Mouse (Mus musculus) inflammation-experienced regulatory T-cells, adult 6 months (primary cell): ENCODE measurements around the gene Wdr27. TPM values are rescaled to one million over a fixed set of nuclear protein-coding genes. Genes with fewer than 3 reads are reported as not detected.
A peak's percentile ranks its signal among the peaks of the same experiment; 100 is the strongest.
"Not testable (repeated sequence)": the region's sequence is repeated elsewhere in the genome, so short reads cannot be mapped to it uniquely, and the experiment has no call there.

Experiments
- ATAC-seq: one replicate; pipeline ENCODE4 v1.8.0; 2017
- polyA plus RNA-seq, 3 experiments: library from polyadenylated mRNA; unstranded; fragments of 100-300 nt; shearing (Covaris generic); gene quantifications; one replicate each; pipeline ENCODE4 v1.2.1; 2017

Gene Wdr27
- polyA plus RNA-seq, 3 experiments from 2014 or later, result 0.72 to 0.99 TPM; not detected in 1

- ATAC-seq, result no peak
These were observed 12.3 kb downstream of the Wdr27 start for GRCm38 (mm10) chr17:14930697-14931096.

DNA sequence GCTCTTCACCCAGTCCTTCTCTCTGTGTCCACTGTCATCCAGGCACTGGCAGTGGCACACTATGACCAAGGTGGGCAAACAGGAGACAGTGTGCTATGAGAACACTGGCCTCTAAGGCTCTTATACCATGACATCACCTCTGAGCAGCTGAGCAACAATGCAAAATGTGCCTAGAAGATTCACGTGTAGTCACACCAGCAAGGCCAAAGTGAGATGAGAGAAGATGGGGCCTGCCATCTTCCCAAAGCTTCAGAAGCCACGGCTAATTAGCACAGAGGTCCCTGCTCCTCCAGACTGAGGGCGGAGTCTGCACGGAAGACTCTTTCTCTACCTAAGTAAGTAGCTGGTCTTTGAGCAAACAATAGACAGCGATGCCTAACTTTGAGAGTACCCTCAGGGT, 14.3 kb downstream of the Wdr27 start:
- no peak for ATAC-seq

GRCm38 (mm10) chr17:14927644-14928218, 15.2 kb downstream of the Wdr27 start:
- no peak for ATAC-seq

- ATAC-seq, result no peak
These were observed 21.4 kb downstream of the Wdr27 start for GRCm38 (mm10) chr17:14921582-14921981.

DNA sequence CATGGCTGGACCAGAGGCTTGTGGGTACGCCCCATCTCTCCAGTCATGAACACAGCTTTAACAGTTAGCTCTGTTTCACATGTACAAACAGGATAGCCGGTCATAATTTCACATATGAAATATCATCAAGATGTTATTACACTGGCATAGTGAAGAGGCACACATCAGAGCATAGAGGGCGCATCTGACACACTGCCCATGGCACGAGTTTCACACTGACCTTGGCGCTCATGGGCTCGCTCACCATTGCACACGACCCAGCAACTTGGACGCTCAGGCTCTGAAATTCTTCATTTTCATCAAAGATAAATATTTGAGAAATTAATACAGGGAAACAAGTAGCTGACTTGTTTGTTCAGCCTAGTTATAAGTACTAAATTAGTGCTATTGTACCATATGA, 25.1 kb downstream of the Wdr27 start:
- ATAC-seq, result no peak

- ATAC-seq, result no peak
These were observed 28.6 kb downstream of the Wdr27 start for GRCm38 (mm10) chr17:14914401-14914800.

DNA sequence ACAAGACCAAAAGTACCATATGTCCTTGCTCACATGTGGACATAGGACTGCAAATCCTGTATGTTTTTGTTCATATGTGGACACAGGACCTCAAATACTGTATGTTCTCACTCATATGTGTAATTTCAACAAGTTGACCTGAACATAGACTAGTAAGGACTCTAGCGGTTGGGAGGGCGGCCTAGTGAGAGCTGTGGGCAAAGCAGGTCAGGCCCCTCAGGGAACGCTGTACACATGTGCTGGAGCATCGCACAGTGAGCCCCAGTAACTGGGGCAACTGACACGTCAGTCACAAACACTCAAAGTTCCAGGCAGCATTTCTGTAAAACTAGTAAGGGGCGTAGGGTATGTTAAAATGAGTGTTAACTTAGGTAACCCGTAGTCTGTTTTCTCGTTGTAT, 30.0 kb downstream of the Wdr27 start:
- no peak for ATAC-seq

- ATAC-seq, result no peak
These were observed 30.5 kb downstream of the Wdr27 start for GRCm38 (mm10) chr17:14912420-14912819.

DNA sequence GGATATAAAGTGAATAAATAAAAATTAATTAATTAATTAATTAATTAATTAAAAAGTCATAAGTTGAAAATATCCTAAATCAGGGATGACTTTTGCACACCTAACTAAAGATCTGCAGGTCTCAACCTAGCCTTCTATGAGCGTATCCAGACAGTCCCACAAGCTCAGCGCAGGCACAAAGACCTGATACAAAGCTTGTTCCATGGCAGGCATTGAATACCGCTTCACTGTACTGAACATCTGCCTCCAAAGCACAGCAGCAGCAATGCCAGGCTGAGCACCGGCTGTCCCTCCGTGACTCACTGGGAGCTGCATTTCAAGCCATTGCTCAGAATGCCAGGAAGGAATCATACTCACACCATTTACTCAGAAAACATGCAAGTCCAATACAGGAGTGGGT, 32.2 kb downstream of the Wdr27 start:
- no peak for ATAC-seq

- ATAC-seq, result no peak
These were observed 33.6 kb downstream of the Wdr27 start for GRCm38 (mm10) chr17:14909331-14909730.

- ATAC-seq, result no peak
These were observed 35.8 kb downstream of the Wdr27 start for GRCm38 (mm10) chr17:14907136-14907535.

- ATAC-seq, result no peak
These were observed 36.3 kb downstream of the Wdr27 start for GRCm38 (mm10) chr17:14906611-14907010.

DNA sequence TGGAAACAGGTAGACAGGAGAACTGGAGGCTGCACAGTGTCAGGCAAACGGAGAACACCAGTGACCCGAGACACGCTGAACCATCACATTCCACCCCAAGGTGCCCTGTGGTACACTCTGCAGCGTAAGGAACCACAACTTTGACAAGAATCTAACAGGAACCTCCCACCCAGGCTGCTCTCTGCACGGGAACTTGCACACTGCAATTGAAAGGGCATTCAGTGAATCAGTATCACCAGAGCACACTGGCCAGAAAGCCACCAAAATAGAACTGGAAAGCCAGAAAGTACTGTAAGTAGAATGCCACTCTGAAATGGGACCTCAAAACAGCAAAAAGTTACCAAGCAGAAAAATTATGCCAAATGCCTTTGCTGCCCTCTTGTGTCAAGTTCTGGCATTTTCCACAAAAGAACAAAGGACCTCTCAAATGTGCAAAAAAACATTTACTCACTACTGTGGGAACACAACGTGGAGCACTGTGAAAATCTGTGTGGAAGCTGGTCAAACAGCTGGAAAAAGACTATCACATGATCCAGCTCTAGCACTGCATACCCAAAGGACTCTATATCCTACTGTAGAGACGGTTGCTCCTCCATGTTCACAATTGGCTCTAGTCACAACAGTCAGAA, 38.2 kb downstream of the Wdr27 start:
- peak; percentile 50 for ATAC-seq

DNA sequence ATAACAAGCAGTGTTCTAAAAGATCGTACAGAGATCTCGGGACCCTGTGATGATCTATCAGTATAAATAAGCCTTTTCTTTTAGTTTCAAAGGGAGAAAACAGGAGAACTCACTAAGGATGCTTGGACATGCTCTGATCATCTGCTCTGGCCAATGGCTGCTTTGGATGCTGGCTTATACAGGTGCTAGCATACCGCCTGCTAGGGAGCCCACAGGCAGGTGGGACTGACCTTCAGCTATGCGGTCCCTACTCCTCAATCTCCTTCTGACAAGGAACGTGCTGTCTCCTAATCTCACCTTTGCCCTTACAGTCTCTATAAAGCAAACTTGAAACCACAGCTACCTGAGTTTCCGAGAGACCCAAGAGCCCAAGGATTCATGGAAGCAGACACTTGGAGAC, 38.8 kb downstream of the Wdr27 start:
- ATAC-seq, result no peak

- no peak for ATAC-seq
These were observed 39.7 kb downstream of the Wdr27 start for GRCm38 (mm10) chr17:14903212-14903611.

GRCm38 (mm10) chr17:14898972-14899371, 44.0 kb downstream of the Wdr27 start:
- ATAC-seq, result no peak

- not testable (repeated sequence) for ATAC-seq
These were observed 47.9 kb downstream of the Wdr27 start for GRCm38 (mm10) chr17:14895058-14895457.

GRCm38 (mm10) chr17:14886933-14887332, 56.0 kb downstream of the Wdr27 start:
- peak; percentile 61 for ATAC-seq

- no peak for ATAC-seq
These were observed 68.2 kb downstream of the Wdr27 start for GRCm38 (mm10) chr17:14874656-14875204.

DNA sequence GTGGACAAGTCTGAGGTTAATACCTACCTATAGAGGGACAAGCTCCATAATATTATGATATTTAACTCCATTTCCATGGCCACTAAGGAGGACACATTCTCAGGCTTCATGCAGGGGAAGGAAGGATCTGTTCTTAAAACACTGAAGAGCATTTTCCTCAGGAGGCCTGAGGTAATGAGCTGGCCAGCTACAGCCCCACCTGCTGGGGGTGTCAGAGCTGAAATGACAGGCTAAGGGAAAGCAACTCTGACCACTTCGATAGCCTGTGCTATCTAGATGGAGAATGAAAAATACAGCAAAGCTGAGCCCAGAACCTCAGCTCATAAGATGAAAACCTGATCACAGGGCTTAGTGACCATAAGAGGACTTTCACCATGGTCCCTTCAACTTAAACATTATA, 82.7 kb downstream of the Wdr27 start:
- no peak for ATAC-seq

DNA sequence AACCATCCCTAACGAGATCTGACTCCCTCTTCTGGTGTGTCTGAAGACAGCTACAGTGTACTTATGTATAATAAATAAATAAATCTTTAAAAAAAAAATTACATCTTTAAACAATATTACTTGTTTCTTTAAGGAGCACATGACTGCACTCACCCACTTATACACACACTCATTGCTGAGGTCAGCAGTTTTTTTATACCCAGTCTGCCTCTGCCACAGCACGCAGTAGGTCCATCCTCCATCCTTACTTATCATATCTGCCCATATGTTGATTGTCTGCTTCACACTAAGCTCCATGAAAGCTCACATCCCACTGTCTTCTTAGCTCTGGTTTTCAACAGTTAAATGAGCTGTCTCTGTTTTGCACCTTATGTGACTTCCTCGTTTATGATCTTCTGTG, 95.2 kb downstream of the Wdr27 start:
- ATAC-seq, result no peak

DNA sequence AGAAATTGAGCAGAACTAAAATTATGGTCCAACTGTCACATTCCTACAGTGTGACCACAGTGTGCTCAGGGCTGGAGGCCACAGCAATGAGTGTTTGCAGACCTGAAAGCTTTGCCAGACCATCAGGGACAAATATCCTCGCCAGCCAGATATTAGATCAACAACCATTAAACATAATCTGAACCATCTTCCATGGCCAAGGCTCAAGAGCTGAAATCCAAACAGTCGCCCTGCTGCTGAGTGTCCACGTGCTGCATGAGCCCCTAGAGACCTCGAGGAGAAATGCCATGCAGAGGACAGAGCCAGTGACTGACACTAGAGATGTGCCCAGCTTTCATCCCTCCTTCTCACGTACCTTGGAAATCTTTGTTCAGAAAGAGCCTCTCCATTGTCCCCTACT, 96.1 kb downstream of the Wdr27 start:
- no peak for ATAC-seq

DNA sequence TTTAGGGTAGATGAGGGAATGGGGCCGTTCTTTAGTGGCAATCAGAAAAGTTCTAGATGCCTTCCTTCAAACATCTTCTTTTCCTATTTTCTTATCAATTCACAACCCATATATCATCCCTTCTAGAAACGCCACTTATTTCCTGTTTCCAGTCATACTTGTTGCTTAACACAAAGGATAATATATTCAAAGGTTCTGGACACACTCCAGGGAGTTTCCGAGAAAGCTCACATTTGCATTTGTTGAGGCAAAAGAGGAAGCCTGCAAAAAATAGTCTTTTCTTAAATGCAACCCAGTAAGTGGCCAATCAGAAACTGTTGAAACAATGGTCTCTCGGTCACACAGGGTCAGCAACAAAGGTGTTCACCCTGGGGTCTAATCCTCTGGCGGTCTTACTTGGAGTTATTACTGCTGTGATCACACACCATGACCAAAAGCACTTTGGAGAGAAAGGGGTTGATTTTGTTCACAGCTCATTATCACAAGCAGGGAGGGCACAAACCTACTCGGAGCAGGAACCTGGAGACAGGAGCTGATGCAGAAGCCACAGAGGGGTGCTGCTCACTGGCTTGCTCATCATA, 116.2 kb downstream of the Wdr27 start:
- no peak for ATAC-seq

- no peak for ATAC-seq
These were observed 118.0 kb downstream of the Wdr27 start for GRCm38 (mm10) chr17:14824938-14825337.
